Mouse (Mus musculus) liver, adult 2 months (tissue): ENCODE results near the gene Rmdn3. TPM values are rescaled to one million over a fixed set of nuclear protein-coding genes. Genes with fewer than 3 reads are reported as not detected.
A peak's percentile ranks its signal among the peaks of the same experiment; 100 is the strongest.

Experiments
- DNase-seq: peaks from one replicate; pipeline ENCODE4 v3.0.0-alpha.2; 2011; ENCODE audit warnings: low read depth, low spot score; ENCODE audit errors: extremely low read depth
- H3K27ac ChIP-seq: fragments of 200-500 bp; replicated peaks from 2 replicates; pipeline ENCODE4 v1.5.1; 2012; ENCODE audit warnings: low read depth, mild to moderate bottlenecking, control low read depth, inconsistent platforms, low read length; ENCODE audit not compliant: insufficient read depth
- H3K27me3 ChIP-seq: fragments of 200-500 bp; 2 replicates; pipeline ENCODE4 v1.6.1; 2012; ENCODE audit warnings: mild to moderate bottlenecking, moderate library complexity, low read length, inconsistent platforms; ENCODE audit not compliant: control insufficient read depth, insufficient read depth
- H3K36me3 ChIP-seq: fragments of 200-500 bp; 2 replicates; pipeline ENCODE4 v1.6.1; 2012; ENCODE audit warnings: low read length, inconsistent platforms; ENCODE audit not compliant: control insufficient read depth, insufficient read depth
- H3K4me1 ChIP-seq: fragments of 200-500 bp; 2 replicates; pipeline ENCODE4 v1.6.1; 2011; ENCODE audit warnings: low read length; ENCODE audit not compliant: control insufficient read depth, insufficient read depth
- H3K4me3 ChIP-seq: fragments of 200-500 bp; 2 replicates; pipeline ENCODE4 v1.5.1; 2011; ENCODE audit warnings: low read depth, mild to moderate bottlenecking, control low read depth, low read length, moderate library complexity; ENCODE audit not compliant: insufficient read depth
- H3K79me2 ChIP-seq: fragments of 200-500 bp; 2 replicates; pipeline ENCODE4 v1.6.1; 2012; ENCODE audit warnings: inconsistent platforms, mild to moderate bottlenecking, low read length, moderate library complexity; ENCODE audit not compliant: control insufficient read depth, insufficient read depth
- H3K9ac ChIP-seq: fragments of 200-500 bp; 2 replicates; pipeline ENCODE4 v1.6.1; 2012; ENCODE audit warnings: low read depth, mild to moderate bottlenecking, control low read depth, inconsistent platforms, low read length
- CTCF ChIP-seq: fragments of 200-500 bp; IDR thresholded peaks from 2 replicates; pipeline ENCODE4 v1.5.1; 2011; ENCODE audit warnings: low read depth, low read length, control low read depth
- POLR2A ChIP-seq: fragments of 200-500 bp; IDR thresholded peaks from 2 replicates; pipeline ENCODE4 v1.6.1; 2011; ENCODE audit warnings: low read length, control low read depth; ENCODE audit not compliant: insufficient read depth; ENCODE audit errors: extremely low read depth
- WGBS: fragments of 180-500 bp; shearing (Covaris S2); methylation state at CpG from one replicate; pipeline ENCODE4 v1.1.7; 2018; 5-methylcytosine and 5-hydroxymethylcytosine counted together
- polyA plus RNA-seq: library from polyadenylated mRNA; depleted of rRNA; stranded (reverse); fragments of >200 nt; gene quantifications from 2 replicates; pipeline ENCODE4 v1.2.3, GENCODE M21; 2012; rRNA removed
- total RNA-seq: library from RNA; depleted of rRNA; stranded (reverse); fragments of >200 nt; gene quantifications from 2 replicates; pipeline ENCODE4 v1.2.3, GENCODE M21; 2014; rRNA removed

The Rmdn3 gene
- total and polyA plus RNA-seq, 2 experiments, result 26.4 to 63.6 TPM

DNA sequence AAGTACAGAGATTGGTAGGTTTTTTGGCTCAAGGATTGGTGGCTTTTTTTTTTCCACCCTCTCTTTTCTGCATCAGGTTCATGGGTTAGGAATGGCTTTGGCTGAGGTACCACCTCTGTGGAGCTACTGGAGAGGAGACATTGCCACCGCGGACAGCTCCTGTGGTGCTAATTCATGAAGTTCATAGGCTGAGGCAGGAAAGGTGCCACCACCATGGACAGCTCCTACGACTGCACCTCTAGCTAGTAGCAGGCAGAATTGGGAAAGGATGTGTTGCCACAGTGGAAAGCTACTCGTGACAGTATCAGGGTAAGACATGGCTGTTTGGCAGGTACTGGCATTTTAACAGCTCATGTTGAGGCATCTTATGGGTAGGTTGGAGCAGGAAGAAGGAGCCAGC is 48.3 kb downstream of the Rmdn3 start:
- 50% methylated on average over 4 of the region's 4 CpGs for WGBS
- Histone ChIP-seq H3K4me3 (no peak overlapping the region), H3K27ac (no peak overlapping the region), H3K79me2 (no peaks in the 10 kb centered on the region), H3K4me1 (0 out of 2 replicates have a peak, but pooled peaks cover 3% of the 10 kb centered on the region), H3K36me3 (no peaks in the 10 kb centered on the region), H3K27me3 (no peaks in the 10 kb centered on the region), H3K9ac (no peak overlapping the region)
- peak; percentile 40 for DNase-seq
- no peak for TF ChIP-seq POLR2A
- TF ChIP-seq CTCF, result no peak

DNA sequence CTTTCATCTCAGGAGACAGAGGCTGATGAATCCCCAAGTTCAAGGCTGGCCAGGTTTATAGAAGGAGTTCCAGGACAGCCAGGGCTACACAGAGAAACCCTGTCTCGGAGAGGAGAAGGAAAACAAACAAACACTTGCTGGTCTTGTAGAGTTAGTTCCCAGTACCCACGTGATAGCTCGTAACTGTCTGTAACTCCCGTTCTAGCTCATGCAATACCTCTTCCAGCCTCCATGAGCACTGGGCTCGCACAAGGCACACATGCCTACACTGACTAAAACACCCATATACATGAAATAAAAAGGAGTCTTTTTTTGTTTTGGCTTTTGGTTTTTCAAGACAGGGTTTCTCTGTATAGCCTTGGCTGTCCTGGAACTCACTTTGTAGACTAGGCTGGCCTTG is 50.3 kb downstream of the Rmdn3 start:
- H3K9ac ChIP-seq, result no peak overlapping the region
- 80% methylated on average over 5 of the region's 5 CpGs for WGBS
- no peaks in the 10 kb centered on the region for H3K79me2 ChIP-seq
- H3K27ac ChIP-seq, result no peak overlapping the region
- DNase-seq, result no peak
- H3K36me3 ChIP-seq, result no peaks in the 10 kb centered on the region
- no peaks in the 10 kb centered on the region for H3K27me3 ChIP-seq
- H3K4me1 ChIP-seq, result no peaks in the 10 kb centered on the region
- H3K4me3 ChIP-seq, result no peak overlapping the region
- TF ChIP-seq CTCF (no peak), POLR2A (no peak)

DNA sequence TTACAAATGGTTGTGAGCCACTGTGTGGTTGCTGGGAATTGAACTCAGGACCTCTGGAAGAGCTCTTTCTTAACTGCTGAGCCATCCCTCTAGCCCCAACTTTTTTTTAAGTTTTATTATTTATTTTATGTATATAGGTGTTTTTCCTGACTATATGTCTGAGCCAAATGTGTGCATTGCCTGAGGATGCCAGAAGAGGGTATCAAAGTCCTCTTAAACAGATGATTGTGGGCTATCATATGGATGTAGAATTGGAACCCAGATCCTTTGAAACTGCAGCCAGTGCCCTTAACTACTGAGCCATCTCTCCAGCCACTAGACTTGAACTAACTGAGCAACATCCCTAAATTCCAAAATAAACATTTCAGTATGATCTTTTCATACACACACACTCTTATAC is 55.3 kb downstream of the Rmdn3 start:
- no peaks in the 10 kb centered on the region for H3K79me2 ChIP-seq
- H3K4me1 ChIP-seq, result no peaks in the 10 kb centered on the region
- no peaks in the 10 kb centered on the region for H3K36me3 ChIP-seq
- H3K27me3 ChIP-seq, result no peaks in the 10 kb centered on the region
- no peak overlapping the region for H3K9ac ChIP-seq
- no peak for DNase-seq
- no peak overlapping the region for H3K27ac ChIP-seq
- no peak overlapping the region for H3K4me3 ChIP-seq
- TF ChIP-seq POLR2A, result no peak
- no peak for TF ChIP-seq CTCF

Other genes with a start within 250 kb of the Rmdn3 start
- gene Chst14, start 230.5 kb downstream of the Rmdn3 start, total RNA-seq, result 0.55 and 1.2 TPM in 2 replicates
- gene Chst14, start 230.5 kb downstream of the Rmdn3 start, polyA plus RNA-seq, result 1.8 and 2.0 TPM in 2 replicates
- gene Ccdc32, start 127.6 kb downstream of the Rmdn3 start, total RNA-seq, result 5.1 and 5.3 TPM in 2 replicates
- gene Ccdc32, start 127.6 kb downstream of the Rmdn3 start, polyA plus RNA-seq, result 3.0 and 3.1 TPM in 2 replicates
- 2.3 and 3.8 TPM in 2 replicates for gene Rpusd2, start 122.2 kb downstream of the Rmdn3 start, total RNA-seq
- 2.9 and 3.0 TPM in 2 replicates for gene Rpusd2, start 122.2 kb downstream of the Rmdn3 start, polyA plus RNA-seq
- 0.28 and 0.67 TPM in 2 replicates for gene Knl1, start 109.9 kb downstream of the Rmdn3 start, total RNA-seq
- gene Knl1, start 109.9 kb downstream of the Rmdn3 start, polyA plus RNA-seq, result not detected in 2 replicates
- gene Rad51, start 44.2 kb downstream of the Rmdn3 start, total RNA-seq, result 0.65 and 1.5 TPM in 2 replicates
- 0.37 and 0.51 TPM in 2 replicates for gene Rad51, start 44.2 kb downstream of the Rmdn3 start, polyA plus RNA-seq
- gene Gchfr, start 10.7 kb upstream of the Rmdn3 start, total RNA-seq, result 275 and 332 TPM in 2 replicates
- 597 and 710 TPM in 2 replicates for gene Gchfr, start 10.7 kb upstream of the Rmdn3 start, polyA plus RNA-seq
- not detected in 2 replicates for gene Gm14137, start 17.5 kb upstream of the Rmdn3 start, total RNA-seq
- not detected in 2 replicates for gene Gm14137, start 17.5 kb upstream of the Rmdn3 start, polyA plus RNA-seq
- gene Zfyve19, start 51.6 kb upstream of the Rmdn3 start, total RNA-seq, result 15.9 and 20.5 TPM in 2 replicates
- gene Zfyve19, start 51.6 kb upstream of the Rmdn3 start, polyA plus RNA-seq, result 27.2 and 28.8 TPM in 2 replicates
- gene Dnajc17, start 51.8 kb upstream of the Rmdn3 start, total RNA-seq, result 1.8 and 3.6 TPM in 2 replicates
- gene Dnajc17, start 51.8 kb upstream of the Rmdn3 start, polyA plus RNA-seq, result 1.5 and 2.6 TPM in 2 replicates
- gene Ppp1r14d, start 72.9 kb upstream of the Rmdn3 start, total RNA-seq, result not detected in 2 replicates
- gene Ppp1r14d, start 72.9 kb upstream of the Rmdn3 start, polyA plus RNA-seq, result 0.11 TPM in 1 of 2 replicates, not detected in the other
- 0.28 and 0.54 TPM in 2 replicates for gene Spint1, start 80.3 kb upstream of the Rmdn3 start, total RNA-seq
- gene Spint1, start 80.3 kb upstream of the Rmdn3 start, polyA plus RNA-seq, result 0.23 and 0.34 TPM in 2 replicates
- not detected in 2 replicates for gene Rhov, start 114.2 kb upstream of the Rmdn3 start, total RNA-seq
- gene Rhov, start 114.2 kb upstream of the Rmdn3 start, polyA plus RNA-seq, result not detected in 2 replicates
- gene Vps18, start 131.7 kb upstream of the Rmdn3 start, total RNA-seq, result 4.4 and 7.5 TPM in 2 replicates
- 13.4 and 14.8 TPM in 2 replicates for gene Vps18, start 131.7 kb upstream of the Rmdn3 start, polyA plus RNA-seq
- 3.0 and 5.2 TPM in 2 replicates for gene Dll4, start 168.8 kb upstream of the Rmdn3 start, total RNA-seq
- gene Dll4, start 168.8 kb upstream of the Rmdn3 start, polyA plus RNA-seq, result 3.1 and 4.1 TPM in 2 replicates
- gene Chac1, start 194.2 kb upstream of the Rmdn3 start, total RNA-seq, result 3.2 and 5.5 TPM in 2 replicates
- 4.1 and 6.1 TPM in 2 replicates for gene Chac1, start 194.2 kb upstream of the Rmdn3 start, polyA plus RNA-seq